Mouse (Mus musculus): ENCODE results near the gene 2200002J24Rik.

GRCm38 (mm10) chr7:30729396-30730063 is 30.8 kb downstream of the 2200002J24Rik start, which contains the start of gene Tmem147:
- TF ChIP-seq GATA1 (IDR thresholded peaks at IDR 0.05; ENCODE audit: borderline replicate concordance, low read length) (no peak), FLI1 (IDR thresholded peaks at IDR 0.05; ENCODE audit: low read length) (no peak)
